Mouse (Mus musculus): Measurements from ENCODE around the gene Fam171a2. TPM values are rescaled to one million over a fixed set of nuclear protein-coding genes. Genes with fewer than 3 reads are reported as not detected.
"Not testable (repeated sequence)": the region's sequence is repeated elsewhere in the genome, so short reads cannot be mapped to it uniquely, and the experiment has no call there.

Fam171a2 gene
- total RNA-seq, 2 experiments from 2014 or later = 1.6 to 2.7 TPM

DNA sequence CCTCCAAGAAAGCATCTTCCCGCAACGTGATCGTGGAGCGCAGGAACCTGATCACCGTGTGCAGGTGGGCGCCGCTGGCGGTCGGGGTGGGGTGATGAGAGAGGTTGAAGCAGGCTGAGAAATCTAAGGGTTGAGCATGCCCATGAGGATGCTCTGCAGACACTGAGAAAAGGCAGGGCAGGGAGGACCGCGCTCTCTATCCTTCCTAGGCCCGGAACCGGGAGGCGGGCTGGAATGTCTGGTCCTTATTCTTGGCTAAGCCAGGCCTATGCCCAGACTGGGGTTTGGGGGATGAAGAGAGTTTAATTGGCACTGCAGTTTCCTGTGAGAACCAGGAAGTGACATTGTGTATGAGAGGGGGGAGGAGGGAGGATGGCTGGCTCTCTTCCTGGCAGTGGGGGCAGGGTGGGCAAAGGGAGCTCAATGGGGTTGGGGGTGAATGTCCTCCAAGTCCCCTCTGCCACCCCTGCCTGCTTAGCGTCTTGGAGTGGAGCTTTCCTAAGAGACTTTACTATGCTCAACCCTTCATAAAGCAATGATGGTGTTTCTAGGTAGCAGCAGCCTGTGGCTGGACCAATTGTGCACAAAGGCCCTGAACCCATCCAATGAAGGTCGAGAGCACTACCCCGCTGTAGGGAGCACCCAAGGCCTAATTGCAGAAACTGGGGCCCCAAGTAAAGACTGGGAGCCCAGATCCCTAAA is 53.6 kb downstream of the Fam171a2 start:
- no peak for DNase-seq

DNA sequence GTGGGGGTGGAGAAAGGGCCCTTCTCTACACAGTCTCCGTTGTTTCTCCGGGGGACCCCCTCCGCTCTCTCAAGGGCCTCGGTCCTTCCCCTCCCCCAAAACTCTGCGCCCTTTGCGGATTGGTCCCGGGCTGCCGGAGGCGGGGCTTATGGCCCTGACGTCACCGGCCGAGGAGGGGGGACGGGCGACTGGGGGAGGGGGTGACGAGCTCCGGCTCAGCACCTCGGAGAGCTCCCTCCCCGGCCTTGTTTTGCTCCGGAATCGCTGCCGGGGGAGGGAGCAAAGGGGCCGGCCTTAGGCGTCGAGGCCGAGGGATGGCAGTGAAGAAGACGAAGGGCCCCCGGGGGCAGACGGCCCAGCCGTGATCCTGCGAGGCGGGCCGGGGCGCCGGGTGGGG is 54.2 kb downstream of the Fam171a2 start, which contains the start of gene Rundc3a:
Rundc3a (plus strand) TSS at position 166 of the 397 bp plus-strand sequence.
- DNase-seq = peak; percentile 72

DNA sequence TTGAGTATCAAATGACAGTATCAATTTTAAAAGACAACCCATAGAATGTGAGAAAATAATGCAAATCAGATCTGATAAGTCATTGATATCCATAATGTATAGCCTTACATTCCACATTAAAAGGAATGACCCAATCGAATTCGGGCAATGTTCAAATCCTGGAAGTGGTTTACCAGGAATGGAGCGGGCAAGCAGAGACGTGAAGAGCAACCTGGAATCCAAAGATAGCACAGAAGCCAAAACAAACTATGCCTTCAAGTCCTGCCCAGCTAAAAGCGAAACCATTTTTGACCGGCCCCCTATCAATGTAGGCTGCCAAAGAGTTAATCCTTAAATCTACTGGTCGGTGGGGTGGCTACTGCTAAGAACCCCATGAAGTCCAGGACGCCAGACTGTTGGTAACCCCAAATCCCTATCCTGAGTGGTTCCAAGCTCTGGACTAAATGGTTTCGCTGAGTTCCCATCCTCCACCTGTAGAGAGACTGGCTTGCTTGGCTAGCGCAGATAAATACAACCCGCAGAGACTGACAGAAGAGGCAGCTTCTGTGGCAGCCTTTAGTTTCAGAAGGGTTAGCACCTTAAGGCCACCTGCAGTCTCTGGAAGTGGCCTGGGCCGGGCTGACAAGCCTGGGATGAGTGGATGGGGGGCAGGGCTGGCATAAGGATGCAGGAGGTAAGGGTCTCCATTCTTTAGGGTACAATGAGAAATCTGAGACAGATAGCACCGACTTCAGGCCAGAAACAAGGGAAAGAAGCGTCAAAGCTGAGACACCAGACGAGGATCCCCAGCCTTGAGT is 54.8 kb downstream of the Fam171a2 start:
- no peak for DNase-seq

DNA sequence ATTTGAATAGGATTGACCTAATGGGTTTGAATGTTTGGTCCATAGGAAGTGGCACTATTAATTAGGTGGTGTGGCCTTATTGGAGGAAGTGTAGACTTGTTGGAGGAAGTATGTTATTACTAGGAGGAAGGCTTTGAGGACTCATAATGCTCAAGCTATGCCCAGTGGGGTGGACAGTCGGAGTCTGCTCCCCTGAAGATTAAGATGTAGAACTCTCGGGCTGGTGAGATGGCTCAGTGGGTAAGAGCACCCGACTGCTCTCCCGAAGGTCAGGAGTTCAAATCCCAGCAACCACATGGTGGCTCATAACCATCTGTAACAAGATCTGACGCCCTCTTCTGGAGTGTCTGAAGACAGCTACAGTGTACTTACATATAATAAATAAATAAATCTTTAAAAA is 58.0 kb downstream of the Fam171a2 start:
- DNase-seq = not testable (repeated sequence)

Small RNAs within 50 kb of the gene (microRNA-seq; reads per million reads assigned to microRNA genes)
- gene Mir6930 (ENCODE audit: borderline replicate concordance in 2 of 2) = 0 reads per million in 2 experiments

Other genes with a start within 250 kb of the Fam171a2 start
- gene Hdac5, start 217.5 kb downstream of the Fam171a2 start, total RNA-seq (2021) = 10 to 100 TPM; 61.8 to 63.6 TPM
- gene BC030867, start 198.8 kb downstream of the Fam171a2 start, total RNA-seq (2021) = not detected
- 10 to 100 TPM; 70.0 to 71.3 TPM for gene Asb16, start 178.9 kb downstream of the Fam171a2 start, total RNA-seq (2021)
- gene Tmub2, start 162.8 kb downstream of the Fam171a2 start, total RNA-seq (2021) = 10 to 100 TPM; 11.5 to 14.6 TPM
- gene Atxn7l3, start 151.1 kb downstream of the Fam171a2 start, total RNA-seq (2021) = 10 to 100 TPM; 12.4 to 13.1 TPM
- gene Ubtf, start 127.9 kb downstream of the Fam171a2 start, total RNA-seq (2021) = 10 to 100 TPM; 36.6 to 37.8 TPM
- under 1 TPM; 0.08 to 0.56 TPM for gene Slc4a1, start 81.5 kb downstream of the Fam171a2 start, total RNA-seq (2021)
- gene Rundc3a, start 54.3 kb downstream of the Fam171a2 start, total RNA-seq (2021) = under 1 TPM in 1 of 2 experiments, not detected in 1; 0.35 TPM
- 10 to 100 TPM; 54.4 to 76.1 TPM for gene Slc25a39, start 39.7 kb downstream of the Fam171a2 start, total RNA-seq (2021)
- 10 to 100 TPM; 28.7 to 35.2 TPM for gene Grn, start 17.4 kb downstream of the Fam171a2 start, total RNA-seq (2021)
- 1 to 10 TPM; 1.4 to 1.6 TPM for gene Itga2b, start 22.4 kb upstream of the Fam171a2 start, total RNA-seq (2021)
- gene Gpatch8, start 108.7 kb upstream of the Fam171a2 start, total RNA-seq (2021) = 10 to 100 TPM; 17.5 to 19.6 TPM
- under 1 TPM in 1 of 2 experiments, not detected in 1; 0.43 TPM for gene Gm11627, start 131.8 kb upstream of the Fam171a2 start, total RNA-seq (2021)
- 1 to 10 TPM; 2.5 to 2.7 TPM for gene Fzd2, start 156.7 kb upstream of the Fam171a2 start, total RNA-seq (2021)
- not detected for gene Meioc, start 216.0 kb upstream of the Fam171a2 start, total RNA-seq (2021)

Data from gastrocnemius, postnatal 25 days (tissue).